Mouse (Mus musculus) lung, adult 2 months (tissue): ENCODE measurements around the gene Rab5if.

Experiments
- CTCF ChIP-seq: fragments of 200-500 bp; IDR thresholded peaks from 2 replicates; pipeline ENCODE4 v1.5.1; 2011; ENCODE audit warnings: mild to moderate bottlenecking, low read length, control low read depth; ENCODE audit not compliant: insufficient read depth
- POLR2A ChIP-seq: fragments of 200-500 bp; IDR thresholded peaks from 2 replicates; pipeline ENCODE4 v1.6.1; 2011; ENCODE audit warnings: low read depth, mild to moderate bottlenecking, control low read depth, low read length, borderline replicate concordance; ENCODE audit errors: extremely low read depth

DNA sequence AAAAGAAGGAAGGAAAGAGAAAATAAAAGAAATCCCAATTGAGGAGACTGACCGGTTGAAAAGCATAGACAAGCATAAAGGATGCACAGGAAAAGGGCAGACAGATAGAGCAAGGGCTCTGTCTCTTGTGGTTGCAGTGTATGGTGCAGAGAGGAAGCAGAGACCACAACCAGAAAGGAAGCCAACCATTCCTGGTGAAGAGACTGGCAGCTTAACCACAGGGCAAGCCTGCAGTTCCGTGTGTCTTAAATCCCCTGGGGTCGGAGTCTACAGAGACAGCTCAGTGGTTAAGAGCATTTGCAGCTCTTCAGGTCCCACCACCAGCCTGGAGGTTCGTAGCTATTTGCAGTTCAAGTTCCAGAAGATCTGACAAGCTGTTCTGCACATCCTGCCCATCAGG lies 55.6 kb downstream of the Rab5if start:
- no peak for TF ChIP-seq POLR2A
- TF ChIP-seq CTCF, result no peak
